Mouse (Mus musculus) embryonic stem cell, embryonic (primary cell): ENCODE measurements at regions not wholly inside any gene's neighbourhood (a gene's known extent, or its start where the extent isn't known, plus 50 kb on each side); places are given as distances from the start of the nearest gene placed in this dataset.

Source experiments
- CTCF ChIA-PET, 4 experiments: fragments of 300-600 bp in 2 of 4; fragments of 350-600 bp in 2 of 4; sonication (Branson Sonifier 250); formaldehyde crosslinking; loops; one replicate each; lab custom pipeline; 2022; ENCODE audit warnings: inconsistent platforms in 2 of 4; lab: Charles Lee
- POLR2A ChIA-PET, 4 experiments: fragments of 300-600 bp in 2 of 4; fragments of 350-600 bp in 2 of 4; sonication (Branson Sonifier 250); formaldehyde crosslinking; loops; one replicate each; lab custom pipeline; 2022; ENCODE audit warnings: antibody characterized with exemption in 4 of 4, inconsistent platforms in 1 of 4; lab: Charles Lee

DNA sequence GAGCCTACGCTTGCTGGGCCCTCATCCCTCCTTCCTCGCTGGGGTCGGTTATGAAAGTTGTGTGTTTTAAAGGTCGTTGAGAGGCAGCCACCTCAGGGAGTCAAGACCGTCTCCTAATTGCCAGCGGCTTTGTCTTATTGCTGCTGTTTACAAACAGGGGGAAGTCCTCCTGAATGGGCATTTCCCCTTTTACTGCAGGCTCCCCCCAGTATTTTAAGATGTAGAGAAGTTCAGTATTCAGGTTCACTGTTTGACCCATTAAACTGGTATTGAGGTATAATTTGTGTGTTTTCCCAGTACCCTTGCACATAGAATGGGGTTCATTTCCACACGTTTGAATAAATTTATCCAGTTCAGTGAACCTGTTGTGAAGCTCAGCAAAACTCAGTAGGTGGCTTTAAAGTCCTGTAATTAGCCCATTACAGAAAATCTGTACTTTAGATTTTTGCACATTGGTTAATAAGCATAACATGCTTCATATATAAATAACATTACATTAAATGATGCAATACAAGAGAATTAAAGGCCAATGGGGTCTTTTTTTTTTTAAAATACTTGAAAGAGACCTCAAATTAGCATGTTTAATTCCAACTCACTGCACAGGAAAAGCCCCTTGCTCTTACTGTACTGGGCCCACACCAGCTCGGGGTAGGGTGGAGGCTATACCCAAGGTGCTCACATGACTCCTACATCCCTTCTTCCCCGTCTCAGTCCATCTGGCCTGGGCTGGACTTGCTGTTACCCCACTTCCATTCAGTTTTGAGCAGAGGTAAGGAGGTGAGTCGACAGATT lies 63.7 kb downstream of the Nkx2-1 start:
- POLR2A ChIA-PET: interaction anchor here in 1 of 4 experiments (0.5 kb wide), 1 partner anchor 965 kb away, joined by 3 read pairs; no protein-coding TSS in a partner anchor
- CTCF ChIA-PET: no interaction called here

DNA sequence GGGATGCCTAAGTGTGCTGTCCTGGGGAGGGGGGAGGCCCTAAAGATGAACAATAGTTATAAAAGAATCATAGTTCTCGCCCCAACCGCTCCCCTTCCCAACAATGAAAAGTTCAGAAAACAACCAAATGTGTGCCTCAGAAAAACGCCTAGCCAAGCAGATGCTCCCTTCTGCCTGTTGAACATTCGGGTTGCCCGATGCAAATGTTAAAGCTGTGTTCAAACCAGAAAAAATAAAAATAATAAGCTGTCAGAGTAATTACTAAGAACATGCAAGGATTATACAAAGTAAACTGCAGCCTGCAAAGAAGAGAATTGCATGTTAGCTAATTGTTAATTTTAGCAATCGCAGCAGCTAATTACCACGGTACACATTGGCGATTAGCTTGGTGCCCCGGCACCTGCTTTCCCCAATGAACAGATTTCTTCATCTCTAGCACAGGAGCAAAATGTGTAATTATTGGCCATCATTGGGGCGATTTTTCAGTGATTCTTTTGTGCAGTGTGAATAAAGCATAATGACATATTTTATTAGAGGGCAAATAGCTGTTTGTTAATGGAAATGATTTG lies 65.7 kb downstream of the Nkx2-1 start:
- ChIA-PET POLR2A (interaction anchor here in 2 of 4 experiments (0.5 to 0.9 kb wide), 2 partner anchors 448 to 1102 kb away, joined by 3 to 7 read pairs; no protein-coding TSS in a partner anchor), CTCF (interaction anchor here in 1 of 4 experiments (0.8 kb wide), 1 partner anchor 413 kb away, joined by 3 read pairs; no protein-coding TSS in a partner anchor)

GRCm38 (mm10) chr12:56459508-56460119 lies 77.1 kb downstream of the Nkx2-1 start:
- POLR2A ChIA-PET: interaction anchor here in 1 of 4 experiments (0.8 kb wide), 1 partner anchor 12 kb away, joined by 4 read pairs; no protein-coding TSS in a partner anchor
- CTCF ChIA-PET: no interaction called here

DNA sequence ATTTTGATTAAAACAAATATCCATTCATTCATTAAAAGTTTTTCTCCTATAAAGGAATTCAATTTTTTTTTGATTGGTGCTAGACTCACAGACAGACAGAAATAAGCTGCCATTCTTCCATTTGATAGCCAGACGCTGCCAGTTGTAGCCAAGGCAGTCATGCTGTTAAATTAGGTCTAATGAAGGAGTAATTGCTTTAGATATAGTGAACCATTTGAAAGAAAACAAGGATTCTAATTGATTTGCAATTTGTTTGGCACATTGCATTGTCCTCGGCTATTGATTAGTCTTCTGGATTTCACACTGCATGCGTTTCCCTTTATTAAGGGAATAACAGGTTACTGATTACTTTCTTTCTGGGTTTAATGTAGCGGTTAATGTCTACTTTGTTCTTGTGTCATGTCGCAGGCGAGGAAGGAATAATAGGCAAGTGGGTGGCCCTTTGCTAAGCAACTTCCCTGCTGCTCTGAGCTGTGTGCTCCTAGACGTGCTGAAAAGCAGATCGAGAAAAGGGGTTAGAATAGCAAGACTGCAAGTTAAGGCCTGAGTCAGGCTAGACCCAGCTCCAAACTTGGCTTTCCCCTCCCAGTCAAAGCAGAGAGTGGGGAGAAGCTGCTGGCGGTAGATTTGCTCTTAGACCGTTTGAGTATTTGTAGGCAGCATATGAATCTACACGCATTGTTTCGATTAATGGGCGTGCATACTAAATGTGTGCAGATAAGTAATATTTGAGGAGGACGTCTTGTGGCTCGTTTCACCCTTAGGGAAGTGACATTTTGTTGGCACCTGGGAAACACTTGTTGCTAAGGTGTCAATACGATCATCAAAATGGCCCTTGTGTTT lies 77.8 kb downstream of the Nkx2-1 start:
- CTCF ChIA-PET: interaction anchor here in 1 of 4 experiments (0.6 kb wide), 1 partner anchor 269 kb away, joined by 3 read pairs; no protein-coding TSS in a partner anchor
- POLR2A ChIA-PET: interaction anchor here in 1 of 4 experiments (0.8 kb wide), 1 partner anchor 11 kb away, joined by 4 read pairs; no protein-coding TSS in a partner anchor

DNA sequence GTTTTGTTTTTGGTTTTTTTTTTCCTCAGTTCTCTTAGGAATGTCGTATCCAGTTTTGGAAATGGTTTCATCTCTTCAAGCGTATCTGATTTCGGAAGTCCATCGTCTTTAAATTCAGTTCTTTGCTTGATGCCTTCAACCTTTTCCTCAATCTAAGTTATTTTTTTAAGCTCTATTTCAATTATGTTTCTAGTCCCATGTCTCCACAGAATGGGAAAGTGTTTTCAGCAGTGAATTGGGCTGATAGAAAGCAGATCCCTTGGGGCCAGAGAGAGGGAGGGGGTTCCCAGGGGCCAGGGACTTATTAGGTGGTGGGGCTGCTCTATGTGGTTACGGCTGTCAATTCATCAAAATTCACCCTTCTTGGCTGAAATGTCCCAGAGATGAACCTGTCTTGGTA lies 78.8 kb downstream of the Nkx2-1 start:
- ChIA-PET POLR2A (no interaction called here), CTCF (no interaction called here)

- ChIA-PET POLR2A (no interaction called here), CTCF (no interaction called here)
Observed at GRCm38 (mm10) chr12:56457356-56457755, 79.4 kb downstream of the Nkx2-1 start.

GRCm38 (mm10) chr12:56450261-56450660 lies 86.4 kb downstream of the Nkx2-1 start:
- ChIA-PET POLR2A (no interaction called here), CTCF (no interaction called here)

GRCm38 (mm10) chr12:56448786-56449564 lies 87.7 kb downstream of the Nkx2-1 start:
- ChIA-PET POLR2A (interaction anchor here in 1 of 4 experiments (0.7 kb wide), 1 partner anchor 792 kb away, joined by 4 read pairs; no protein-coding TSS in a partner anchor), CTCF (interaction anchor here in 2 of 4 experiments (0.6 to 1.1 kb wide), 3 partner anchors 20 to 653 kb away, joined by 3 read pairs; no protein-coding TSS in a partner anchor)

DNA sequence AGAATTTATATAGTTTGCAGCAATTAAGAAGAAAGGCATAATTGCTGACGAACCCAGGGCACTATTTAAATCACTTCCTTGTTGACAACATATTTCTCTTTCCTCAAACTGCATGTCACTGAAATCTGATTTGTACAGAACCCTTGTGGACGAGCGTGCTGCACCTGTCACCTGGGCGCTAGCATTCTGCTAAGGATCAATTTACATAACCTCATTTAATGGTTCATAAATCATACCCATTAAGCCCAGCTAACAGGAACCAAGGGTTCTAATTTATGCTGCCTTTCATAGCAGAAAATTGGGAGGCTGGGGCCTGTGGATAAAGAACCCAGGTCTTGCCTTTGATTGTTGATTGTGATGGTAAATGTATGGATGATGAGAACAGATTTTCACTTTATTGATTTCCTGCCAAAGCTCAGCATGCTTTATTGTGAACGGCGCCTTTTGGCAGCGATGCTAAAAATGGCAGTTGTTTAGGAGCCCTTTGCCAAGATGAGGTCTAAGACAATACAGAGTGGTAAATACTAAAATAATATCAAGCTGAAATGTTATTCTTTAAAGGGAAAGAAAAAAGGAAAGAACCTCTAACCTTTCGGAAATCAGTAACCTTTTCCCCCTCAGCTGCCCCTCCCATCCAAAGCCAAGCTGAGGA lies 95.4 kb downstream of the Nkx2-1 start:
- CTCF ChIA-PET: no interaction called here
- POLR2A ChIA-PET: no interaction called here

GRCm38 (mm10) chr12:56440068-56440847 lies 94.6 kb upstream of the Mbip start:
- CTCF ChIA-PET: no interaction called here
- POLR2A ChIA-PET: no interaction called here

- CTCF ChIA-PET: no interaction called here
- POLR2A ChIA-PET: no interaction called here
Observed at GRCm38 (mm10) chr12:56438384-56438783, 92.7 kb upstream of the Mbip start.

DNA sequence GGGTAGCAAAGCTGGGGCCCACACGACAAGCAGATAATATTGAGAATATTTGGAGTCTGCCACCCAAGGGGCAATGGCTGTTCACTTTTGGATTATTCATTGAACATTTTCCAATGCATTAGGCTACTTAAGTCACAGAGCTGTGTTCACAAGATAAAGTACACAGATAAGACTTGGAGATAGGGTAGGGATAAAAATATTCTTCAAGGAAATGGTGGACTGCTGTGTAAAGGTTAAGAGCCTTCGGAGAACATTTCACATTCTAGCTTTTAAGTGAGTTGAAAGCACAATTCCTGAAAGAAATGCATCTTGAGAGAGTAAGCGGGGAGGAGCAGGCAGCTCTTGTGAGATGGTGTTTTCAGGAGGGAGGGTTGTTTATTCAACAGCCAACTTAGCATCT lies 92.3 kb upstream of the Mbip start:
- ChIA-PET CTCF (no interaction called here), POLR2A (no interaction called here)

DNA sequence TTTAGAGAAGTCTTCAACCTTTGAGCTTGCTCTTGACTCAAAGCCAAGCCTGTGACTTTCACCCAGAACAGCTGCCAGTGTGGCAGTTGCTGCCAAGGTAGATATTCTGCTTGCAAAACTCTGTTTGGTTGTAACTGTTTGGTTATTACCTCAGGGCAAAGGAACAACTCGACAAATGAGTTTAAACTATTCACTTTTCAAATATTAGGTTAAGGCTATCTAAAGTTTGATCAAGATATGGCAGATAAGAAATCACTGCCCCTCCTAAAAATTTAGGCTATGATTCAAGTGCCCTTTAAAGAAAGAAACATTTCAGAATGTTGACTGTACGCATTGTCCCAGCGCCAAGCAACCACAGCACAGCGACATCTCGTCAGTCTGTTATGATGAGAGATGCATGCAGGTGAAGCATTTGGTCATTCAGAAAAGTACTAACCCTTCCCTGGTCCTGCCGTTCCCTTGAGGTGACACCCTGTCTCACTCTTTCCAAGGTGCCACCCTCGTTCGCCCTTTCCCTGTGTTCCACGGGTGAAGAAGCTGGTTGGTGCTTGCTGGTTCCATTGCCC lies 81.1 kb upstream of the Mbip start:
- ChIA-PET CTCF (no interaction called here), POLR2A (interaction anchor here in 1 of 4 experiments (0.6 kb wide), 1 partner anchor 105 kb away, joined by 3 read pairs; no protein-coding TSS in a partner anchor)

GRCm38 (mm10) chr12:56416106-56416505 lies 70.4 kb upstream of the Mbip start:
- CTCF ChIA-PET: no interaction called here
- POLR2A ChIA-PET: interaction anchor here in 1 of 4 experiments (0.6 kb wide), 1 partner anchor 386 kb away, joined by 4 read pairs; no protein-coding TSS in a partner anchor

DNA sequence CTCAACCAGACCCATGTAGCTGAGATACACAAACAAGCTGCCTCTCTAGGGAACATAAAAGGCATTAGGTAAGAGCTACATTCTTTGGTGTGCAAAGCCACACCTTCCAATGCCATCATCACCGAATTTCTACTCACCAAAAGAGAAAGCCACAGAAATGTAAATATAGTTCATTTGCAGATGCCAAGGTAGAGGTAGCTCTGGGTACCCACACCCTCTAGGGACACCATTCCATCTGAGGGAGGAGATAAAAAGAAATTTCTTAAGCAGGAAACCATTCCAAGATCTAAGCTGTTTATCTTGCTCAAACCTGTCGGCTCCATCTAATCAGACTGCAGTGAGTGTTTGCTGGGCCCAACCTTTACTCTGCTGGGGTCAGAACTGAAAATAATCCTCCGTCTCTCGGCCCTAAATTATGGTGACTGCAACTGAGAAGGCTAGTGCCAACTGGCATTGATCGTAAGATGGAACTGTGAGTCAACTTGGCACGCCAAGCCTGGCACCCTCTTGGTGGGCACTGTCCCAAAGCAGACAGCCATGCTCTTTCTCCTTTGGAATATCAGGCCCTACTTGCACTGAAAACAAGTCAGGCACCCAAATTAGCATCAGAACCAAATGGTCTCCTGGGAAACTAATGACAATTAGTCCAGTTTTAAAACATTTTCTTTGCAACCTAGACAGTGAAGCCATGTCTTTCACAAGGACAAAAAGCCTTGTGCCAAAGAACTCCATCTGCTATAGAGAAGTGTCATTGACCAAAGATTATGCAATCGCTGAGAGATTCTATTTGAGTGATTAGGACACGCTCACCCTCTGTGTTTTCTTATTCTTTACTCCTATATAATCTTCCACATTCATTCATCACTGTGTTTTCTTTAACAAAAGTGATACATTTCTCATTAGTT lies 69.4 kb upstream of the Mbip start:
- CTCF ChIA-PET: no interaction called here
- POLR2A ChIA-PET: no interaction called here
